Mouse (Mus musculus) naive thymus-derived CD4-positive, alpha-beta T cell, adult 2 months (primary cell): Measurements from ENCODE around the gene Samm50.

Source experiments
- DNase-seq: peaks from one replicate; pipeline ENCODE4 v3.0.0-alpha.2; 2011; ENCODE audit warnings: low read depth

Gene Samm50

DNA sequence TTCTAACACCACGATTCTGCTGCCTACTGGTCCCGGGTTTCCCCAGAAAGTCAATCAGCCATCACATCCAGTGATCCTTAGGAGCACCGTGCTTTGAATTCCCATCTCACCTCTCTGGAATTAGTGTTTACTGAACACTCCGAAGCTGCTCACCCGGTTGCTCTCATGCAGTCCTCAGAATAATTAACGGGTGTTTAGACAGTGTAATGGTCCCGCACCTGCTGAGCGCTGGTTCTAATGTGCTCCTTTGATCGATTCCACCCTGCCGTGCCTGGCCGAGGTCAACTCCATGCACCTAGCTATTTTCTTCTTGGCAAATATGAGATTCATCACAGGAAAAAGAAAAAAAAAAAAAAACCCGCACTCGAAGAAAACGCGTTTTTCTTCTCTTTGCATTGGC lies 46.5 kb downstream of the Samm50 start:
- no peak for DNase-seq

DNA sequence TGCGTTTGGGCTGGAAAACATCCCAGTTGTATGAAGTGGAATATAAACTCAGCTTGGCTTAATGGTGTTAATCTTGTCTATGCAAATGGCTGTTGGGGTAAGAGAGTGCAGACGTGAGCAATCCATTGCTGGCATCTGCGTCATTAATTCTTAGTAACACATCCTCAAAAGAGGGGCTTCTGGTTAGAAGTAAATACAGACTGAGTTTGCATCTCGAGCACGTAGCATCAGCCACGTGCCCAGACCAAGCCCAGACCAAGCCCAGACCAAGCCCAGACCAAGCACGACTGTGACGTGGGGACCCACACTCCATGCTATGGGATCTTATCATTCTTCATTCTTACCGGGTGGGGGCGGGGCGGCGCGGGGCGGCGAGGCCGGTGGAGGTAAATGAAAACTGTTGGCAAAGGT lies 47.0 kb downstream of the Samm50 start:
- DNase-seq: no peak

GRCm38 (mm10) chr15:84241520-84241919 lies 49.5 kb downstream of the Samm50 start:
- DNase-seq: no peak

DNA sequence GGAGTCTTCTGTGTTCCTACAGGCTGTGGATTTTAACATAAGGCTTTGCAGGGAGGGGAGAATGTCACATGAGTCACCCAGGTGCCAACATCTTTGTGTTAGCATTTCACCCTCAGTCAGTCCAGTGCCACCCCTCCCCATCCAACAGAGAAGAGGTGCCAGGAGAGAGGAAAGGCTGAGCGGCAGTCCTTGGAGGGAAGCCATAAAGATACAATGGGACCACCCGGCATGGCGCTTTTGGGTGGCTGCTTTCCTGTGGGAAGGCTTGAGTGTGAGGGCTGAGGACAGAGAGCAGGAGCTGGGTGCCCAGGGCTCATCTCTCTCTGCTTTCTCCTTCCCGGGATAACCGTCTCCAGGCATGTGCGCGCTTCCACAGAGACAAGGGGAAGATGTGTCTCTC lies 53.1 kb downstream of the Samm50 start:
- DNase-seq: no peak

- no peak for DNase-seq
Observed at GRCm38 (mm10) chr15:84246195-84246594, 54.2 kb downstream of the Samm50 start.

DNA sequence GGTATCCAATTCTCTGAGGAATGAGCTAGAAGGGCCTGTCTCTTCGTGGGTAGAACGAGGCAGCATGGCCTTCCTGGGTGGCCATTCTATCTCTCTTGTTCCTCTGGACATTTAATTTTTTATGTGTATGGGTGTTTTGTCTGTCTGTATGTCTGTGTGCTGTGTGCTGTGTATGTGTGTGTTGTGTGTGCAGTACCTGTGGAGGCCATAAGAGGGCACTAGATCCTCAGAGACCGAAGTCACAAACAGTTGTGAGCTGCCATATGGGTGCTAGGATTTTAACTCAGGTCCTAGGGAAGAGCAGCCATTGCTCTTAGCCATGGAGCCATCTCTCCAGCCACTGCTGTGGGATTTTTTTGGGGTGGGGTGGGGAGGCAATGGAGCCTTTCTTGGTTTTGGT lies 55.3 kb downstream of the Samm50 start:
- DNase-seq: no peak

DNA sequence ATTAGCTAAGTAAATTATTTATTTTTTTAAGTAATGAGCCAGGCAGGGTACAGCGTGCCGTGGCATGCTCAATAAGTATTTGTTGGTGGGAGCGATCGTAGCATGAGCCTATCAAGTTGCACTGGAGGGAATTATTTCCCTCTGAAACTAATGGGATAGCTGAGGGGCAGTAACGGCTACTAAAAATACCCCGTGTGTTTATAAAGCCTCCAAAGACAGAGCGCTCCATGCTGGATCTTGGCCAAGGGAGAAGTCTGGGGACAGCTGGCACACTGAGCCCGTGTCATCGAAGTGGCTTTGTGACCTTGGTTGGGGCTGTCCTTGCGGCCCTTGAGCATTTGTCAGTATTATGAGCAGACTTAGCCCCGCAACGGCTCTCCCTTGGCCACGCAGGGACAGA lies 59.2 kb downstream of the Samm50 start:
- no peak for DNase-seq

DNA sequence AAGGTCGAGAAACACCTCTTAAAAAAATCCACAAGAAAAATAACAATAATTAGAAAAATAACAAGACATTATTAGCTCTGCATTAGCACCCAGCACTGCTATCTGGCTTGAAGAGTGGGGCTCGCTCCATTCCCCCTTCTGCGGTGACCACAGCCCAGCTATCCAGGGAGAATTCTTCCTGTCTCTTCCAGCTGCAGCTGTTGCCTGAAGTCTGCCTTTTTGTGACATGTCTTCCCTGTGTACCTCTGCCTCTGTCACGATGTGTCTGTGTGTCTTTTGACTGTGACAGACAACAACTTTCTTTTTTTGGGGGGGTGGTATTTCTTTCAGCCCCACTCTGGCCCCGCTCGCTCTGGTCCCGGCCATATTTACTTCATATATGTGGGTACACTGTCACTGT lies 60.6 kb downstream of the Samm50 start:
- DNase-seq: no peak

- DNase-seq: no peak
Observed at GRCm38 (mm10) chr15:84253757-84254156, 61.7 kb downstream of the Samm50 start.

GRCm38 (mm10) chr15:84254387-84254786 lies 62.3 kb downstream of the Samm50 start:
- DNase-seq: no peak

DNA sequence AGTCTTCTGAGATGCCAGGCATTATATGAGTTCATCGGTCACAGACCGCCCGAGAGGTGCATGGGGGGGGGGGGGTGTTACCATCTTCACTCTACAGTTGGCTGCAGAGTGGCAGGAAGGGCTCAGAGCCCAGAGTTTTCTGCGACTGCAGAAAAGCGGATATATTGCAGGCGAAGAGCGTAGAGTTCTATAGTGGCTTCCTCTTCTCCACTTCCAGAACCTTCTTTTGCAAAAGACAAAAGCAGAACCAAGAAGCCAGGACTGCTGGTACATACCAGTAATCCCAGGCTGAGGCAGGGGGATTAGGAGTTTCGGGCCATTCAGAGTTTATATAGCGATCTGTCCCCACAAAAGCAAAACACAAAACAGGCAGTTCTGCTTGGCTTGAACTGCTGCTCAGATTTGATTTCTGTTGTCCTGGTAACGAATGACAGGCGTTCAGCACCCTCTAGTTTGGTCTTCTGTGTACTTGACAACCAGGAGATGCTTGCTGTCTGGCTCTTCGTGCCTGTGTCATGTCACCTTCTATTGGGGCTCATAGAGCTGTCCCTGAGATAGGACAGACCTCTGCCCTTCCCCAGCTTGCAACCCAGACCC lies 64.3 kb downstream of the Samm50 start:
- no peak for DNase-seq

- DNase-seq: no peak
Observed at GRCm38 (mm10) chr15:84256864-84257263, 64.8 kb downstream of the Samm50 start.

DNA sequence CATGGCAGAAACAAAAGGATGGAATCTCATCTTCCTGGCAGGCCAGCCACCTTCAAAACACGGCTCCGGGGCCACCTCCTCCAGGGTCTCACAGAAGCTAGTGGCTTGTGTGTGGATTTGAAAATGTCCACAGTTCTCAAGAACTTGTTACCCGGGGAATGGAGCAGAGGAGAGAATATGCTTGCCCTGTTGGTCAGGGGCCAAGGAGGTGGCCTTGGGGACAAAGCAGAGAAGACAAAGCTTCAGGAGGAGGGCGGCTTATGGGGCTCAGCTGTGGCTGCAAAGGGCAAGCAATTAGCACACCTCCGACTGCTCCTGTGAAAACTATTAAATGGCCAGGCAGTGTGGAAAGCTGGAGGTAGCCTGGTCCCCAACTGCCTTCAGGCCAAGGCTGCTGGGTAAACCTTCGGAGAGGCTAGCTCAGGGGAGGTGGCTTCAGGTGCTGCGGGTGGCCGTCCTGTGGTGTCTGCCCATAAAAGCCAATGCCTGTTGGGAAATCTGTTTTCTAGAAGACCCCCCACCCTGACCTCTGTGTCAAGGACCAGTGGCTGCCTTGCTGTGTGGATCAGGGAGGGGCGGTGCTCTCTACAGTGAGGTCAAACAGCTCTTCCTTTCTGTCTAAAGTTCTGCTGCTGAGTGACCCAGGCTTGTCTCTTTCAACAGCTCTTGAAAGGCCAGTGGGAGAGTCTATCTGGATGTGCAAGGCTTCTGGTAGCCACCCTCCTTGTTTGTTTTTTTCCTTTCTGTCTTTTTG lies 66.7 kb downstream of the Samm50 start:
- no peak for DNase-seq

DNA sequence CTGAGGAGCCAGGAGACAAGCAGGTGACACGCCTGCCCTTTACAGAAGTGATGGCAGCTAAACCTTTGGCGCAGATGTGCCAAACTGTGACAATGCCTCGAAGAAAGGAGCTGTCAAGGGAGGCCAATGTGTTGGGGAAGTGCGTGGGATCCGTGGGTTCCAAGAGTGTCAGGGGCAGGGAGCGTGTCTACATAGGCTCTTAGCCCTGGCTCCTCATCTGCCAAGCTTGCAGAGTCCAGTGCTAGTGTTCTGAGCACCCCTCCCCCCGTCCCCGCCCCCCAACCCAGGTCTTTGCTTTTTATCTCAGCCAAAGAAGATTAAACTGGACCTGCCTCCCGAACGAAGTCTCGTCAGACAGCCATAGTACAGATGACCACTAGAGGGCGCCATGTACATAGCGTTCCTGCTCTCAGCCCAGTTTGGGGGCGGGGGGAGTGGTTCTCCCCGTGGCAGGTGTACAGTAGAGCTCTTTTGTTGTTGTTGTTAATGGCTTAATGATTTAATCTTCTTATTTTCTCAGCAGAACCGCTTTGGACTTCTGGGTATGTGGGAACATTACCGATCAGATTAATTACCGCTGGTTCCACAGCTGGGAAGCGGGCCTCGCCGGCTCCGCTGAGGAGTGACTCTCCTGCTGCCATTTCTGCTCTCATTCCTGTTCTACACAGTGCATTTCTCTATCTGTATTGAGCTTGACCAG lies 68.2 kb downstream of the Samm50 start:
- peak; percentile 77 for DNase-seq

DNA sequence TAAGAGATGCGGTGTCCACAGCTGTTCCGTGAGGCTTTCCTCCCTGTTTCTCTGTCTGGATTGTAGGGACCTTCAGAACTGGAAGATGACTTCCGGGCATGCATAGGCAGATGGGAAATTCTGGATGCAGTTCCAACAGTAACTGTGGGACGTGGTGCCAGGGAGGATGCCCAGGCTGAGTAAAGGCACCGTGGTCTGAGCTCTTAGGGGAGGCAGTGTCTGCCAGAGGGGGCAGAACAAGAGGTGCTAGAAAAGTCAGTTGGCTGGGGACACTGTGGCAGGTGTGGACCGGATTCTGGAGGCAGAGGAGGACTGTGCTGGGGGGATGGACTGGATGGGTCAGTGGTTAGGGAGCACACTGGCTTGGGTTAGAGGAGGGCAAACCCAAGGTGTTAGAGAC lies 70.6 kb downstream of the Samm50 start:
- DNase-seq: no peak

DNA sequence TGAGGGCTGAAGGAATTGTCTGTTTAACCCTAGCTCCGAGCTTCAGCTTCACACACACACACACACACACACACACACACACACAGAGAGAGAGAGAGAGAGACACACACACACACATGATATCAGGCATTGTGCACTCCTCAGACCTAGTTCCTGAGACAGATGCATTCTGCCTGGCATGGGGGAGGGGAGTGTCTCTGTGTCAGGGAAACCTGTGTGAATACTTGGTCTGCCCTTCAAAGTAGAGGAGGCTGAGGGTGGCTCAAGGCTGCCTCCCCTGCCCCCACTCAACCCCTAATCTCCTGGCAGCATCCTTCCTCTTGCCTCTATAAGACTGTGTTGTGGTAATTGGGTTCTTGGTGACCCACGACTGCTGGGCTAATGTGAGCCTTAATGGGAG lies 71.5 kb downstream of the Samm50 start:
- DNase-seq: no peak

DNA sequence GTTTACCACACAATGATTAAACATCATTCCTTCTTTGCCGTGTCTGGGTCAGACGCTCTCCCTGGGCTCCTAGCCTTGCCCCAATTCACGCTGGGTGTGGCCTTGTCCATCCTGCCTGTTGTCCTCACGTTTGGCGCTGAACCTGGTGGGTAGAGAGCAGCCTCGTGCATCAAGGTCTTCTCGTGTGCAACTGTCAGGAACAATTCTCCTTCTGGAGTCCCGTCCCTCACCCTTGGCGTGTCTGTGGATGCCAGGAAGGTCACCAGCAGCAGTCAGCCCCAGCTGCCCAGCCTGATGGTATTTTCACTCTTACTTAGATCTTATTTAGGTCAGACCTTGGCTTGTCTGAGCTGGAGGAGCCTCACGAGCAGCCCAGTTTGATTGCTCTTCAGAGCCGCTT lies 73.1 kb downstream of the Samm50 start:
- no peak for DNase-seq

- DNase-seq: no peak
Observed at GRCm38 (mm10) chr15:84266290-84266689, 74.2 kb downstream of the Samm50 start.
